Mouse (Mus musculus) adrenal gland (tissue): ENCODE data around the gene Miga2.

Source experiments
- intact Hi-C: fragments of 180-260 bp; cut with DNase I; formaldehyde crosslinking; loops from one replicate; pipeline ENCODE4 v1.15.1; 2025
- long read RNA-seq, 2 experiments: library from polyadenylated mRNA; unstranded; transcript quantifications; one replicate each; pipeline ENCODE4 v2.0.0; 2020; ENCODE audit warnings: borderline replicate concordance in 1 of 2; ENCODE audit not compliant: insufficient replicate concordance in 1 of 2

Miga2 gene
- long read RNA-seq, experiment 1, transcript Miga2-201 (16 exons, 3,381 nt): major isoform, 6 of 8 reads
- long read RNA-seq, experiment 1, partial matches to known transcripts: 1 of 8 reads
- long read RNA-seq, experiment 1, other reads (novel, unspliced or antisense): 1 of 8 reads
- long read RNA-seq, experiment 2, transcript Miga2-201 (16 exons, 3,381 nt): major isoform, 5 of 14 reads
- long read RNA-seq, experiment 2, partial matches to known transcripts: 2 of 14 reads
- long read RNA-seq, experiment 2, other reads (novel, unspliced or antisense): 6 of 14 reads

DNA sequence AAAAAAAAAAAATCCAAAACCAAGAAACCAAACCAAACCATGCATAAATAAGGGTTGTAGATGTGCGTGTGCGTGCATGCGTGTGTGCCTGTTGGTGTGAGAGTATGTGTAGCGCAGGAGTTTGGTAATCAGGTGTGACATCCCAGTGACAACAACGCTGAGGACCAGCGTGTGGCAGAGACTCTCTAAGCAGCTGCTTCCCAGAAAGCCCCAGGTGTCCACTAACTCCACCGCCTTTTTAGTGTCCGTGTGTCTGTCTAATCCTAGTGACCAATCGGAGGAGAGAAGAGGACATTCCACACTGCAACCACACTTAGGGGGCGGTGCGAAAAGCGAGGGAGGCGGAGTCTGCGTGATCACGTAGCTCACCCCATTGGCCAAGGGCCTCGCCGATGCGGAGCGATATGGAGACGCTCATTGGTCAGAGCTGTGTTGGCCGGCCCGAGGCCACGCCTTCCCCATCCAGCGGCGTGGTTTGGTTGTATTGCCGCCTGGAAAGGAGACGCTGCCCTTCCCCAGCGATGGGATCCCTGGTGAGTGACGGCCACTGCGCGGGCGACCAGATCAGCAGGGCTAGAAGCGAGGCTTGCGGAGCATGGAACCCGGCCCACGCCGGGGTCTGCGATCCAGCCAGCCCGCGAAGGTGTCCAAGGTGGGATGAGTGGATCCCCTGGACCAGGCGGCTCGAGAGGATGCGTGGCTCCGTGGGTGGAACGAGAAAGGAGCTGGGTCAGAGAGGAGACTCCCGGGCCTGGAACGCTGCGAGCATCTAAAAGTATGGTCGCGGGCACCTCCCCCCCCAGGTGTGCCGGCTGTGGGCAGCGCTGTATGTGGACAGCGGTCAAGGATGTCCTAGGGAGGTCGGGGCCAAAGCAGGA is at the start of gene Miga2:
TSS of gene Miga2 (plus strand) at position 461 of the 878 bp plus-strand sequence.
- intact Hi-C loops: no loop called here

- intact Hi-C loops: no loop called here
These were observed 47.9 kb upstream of the Miga2 start for GRCm38 (mm10) chr2:30316136-30316535.

DNA sequence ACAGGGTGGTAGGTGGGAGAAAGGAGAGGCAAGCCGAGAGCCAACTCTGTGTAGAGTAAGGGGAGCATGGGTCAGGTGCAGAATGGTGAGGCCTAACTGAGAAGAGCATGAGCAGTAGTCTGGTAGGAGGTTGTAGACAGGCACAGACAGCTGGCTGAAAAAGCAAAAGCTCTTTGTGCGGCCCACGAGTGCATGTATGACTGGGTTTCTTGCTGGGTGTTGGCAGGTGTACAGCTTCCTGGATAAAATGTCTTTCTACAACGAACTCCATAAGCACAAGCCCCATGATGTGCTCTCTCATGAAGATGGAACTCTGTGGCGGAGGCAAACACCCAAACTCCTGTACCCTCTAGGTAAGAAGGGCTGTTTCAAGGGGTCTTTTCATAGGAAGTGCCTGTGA is 47.1 kb upstream of the Miga2 start:
- intact Hi-C loops: no loop called here

- intact Hi-C loops: no loop called here
These were observed 44.8 kb upstream of the Miga2 start for GRCm38 (mm10) chr2:30319260-30319659.

DNA sequence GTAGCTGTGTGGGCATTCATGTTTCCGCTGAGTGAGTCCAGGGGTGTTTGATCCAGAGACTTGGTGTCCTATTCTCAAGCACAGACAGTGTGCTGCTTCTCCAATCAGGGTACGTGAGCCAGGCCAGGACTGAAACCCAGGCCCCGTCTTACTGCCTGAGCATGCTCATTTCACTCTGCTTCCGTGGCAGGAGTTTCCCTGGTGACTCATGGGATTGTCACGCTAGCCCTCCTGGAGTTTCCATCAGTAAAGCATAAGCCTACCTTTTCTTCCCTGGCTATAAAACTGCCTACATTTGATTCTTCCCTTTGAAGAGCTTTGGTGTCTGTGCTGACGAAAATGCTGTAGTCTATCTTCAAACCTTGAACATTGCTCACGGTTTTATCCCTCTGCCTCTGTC is 40.9 kb upstream of the Miga2 start:
- intact Hi-C loops: no loop called here

DNA sequence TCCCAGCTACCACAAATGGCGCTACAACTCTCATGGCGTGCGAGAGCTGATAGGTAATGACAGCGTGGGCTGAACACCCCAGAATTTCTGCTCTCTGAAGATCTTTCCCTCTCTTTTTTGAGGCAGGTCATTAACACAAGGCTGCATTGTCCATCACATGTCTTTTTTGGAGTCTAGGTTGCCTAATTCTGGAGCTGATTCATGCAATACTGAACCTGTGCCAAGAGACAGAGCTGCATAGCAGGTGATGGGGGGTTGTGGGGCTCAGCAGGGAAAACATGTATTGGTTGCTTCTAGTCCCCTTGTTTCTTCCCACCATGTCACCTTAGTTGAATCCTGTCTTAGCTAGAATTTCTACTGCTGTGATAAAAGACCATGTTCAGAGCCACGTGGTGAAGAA is 38.7 kb upstream of the Miga2 start:
- intact Hi-C loops: no loop called here

GRCm38 (mm10) chr2:30327276-30327675 is 36.8 kb upstream of the Miga2 start:
- intact Hi-C loops: no loop called here

DNA sequence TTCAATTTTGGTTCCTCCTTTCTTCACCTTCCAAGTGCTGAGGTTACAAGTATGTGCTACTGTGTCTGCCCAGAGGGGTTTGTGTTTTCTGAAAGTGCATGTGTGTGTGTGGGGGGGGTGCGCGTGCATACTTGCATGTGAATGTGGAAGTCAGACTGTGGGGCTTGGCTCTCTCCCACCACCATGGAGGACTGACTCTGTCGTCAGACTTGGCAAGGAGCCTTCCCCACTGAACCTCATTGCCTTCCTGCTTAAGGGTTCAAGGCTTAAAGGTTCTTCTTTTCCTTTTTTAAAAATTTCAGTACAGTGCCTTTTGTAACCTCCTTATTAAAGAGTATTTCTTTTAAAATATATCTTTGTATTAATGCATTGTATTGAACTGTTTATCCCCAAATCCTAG is 35.2 kb upstream of the Miga2 start:
- intact Hi-C loops: no loop called here

DNA sequence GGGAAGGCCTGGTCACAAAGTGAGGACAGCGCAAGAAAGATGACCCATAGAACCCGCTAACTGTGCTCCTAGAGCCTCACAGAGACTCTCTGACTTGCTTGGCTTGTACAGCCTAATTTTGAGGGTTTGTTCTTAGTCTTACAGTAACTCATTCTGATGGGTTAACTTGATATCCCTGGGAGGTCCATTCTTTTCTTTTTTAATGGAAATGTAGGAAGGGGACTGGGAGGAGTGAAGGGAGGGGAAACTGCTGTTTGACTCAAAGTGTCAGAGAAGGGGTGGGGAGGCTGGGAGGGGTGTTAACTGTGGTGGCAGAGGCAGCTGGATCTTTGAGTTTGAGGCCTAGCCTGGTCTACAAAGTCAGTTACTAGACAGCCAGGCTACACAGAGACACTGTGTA is 28.7 kb upstream of the Miga2 start:
- intact Hi-C loops: no loop called here

DNA sequence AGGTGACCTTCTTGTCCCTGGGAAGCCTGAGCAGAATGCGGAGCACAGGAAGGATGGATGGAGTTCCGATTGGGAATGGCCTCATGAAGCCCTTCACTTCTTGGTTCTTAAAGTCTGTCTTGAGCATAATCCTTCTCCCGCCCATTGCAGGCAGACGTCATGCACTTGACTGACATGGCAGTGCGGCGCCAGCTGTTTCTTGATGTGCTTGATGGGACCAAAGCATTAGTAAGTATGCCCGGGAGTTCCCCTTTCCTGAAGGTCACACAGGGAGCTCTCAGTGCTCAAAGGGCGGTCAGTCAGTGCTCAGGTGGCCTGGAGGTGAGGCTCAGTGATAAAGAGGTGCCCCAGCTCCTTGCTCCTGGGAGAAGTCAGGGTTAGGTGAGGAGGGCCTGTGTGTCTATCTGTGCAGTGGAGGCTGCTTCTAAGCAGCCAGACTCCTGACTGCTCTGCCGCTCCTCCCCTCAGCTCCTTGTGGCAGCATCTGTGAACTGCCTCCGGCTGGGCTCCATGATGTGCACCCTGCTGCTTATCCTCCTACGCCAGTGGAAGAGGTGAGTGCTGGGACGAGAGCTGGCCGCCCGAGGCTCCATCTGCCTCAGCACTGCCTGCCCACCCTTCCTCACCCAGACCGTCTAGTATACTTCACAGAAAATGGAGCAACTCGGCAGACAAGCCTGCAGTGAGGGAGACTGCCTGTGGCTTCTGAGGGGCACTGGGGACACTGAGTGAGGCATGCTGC is 27.7 kb upstream of the Miga2 start:
- intact Hi-C loops: no loop called here

GRCm38 (mm10) chr2:30337179-30337578 is 26.9 kb upstream of the Miga2 start:
- intact Hi-C loops: no loop called here

GRCm38 (mm10) chr2:30342061-30342460 is 22.0 kb upstream of the Miga2 start:
- intact Hi-C loops: no loop called here

DNA sequence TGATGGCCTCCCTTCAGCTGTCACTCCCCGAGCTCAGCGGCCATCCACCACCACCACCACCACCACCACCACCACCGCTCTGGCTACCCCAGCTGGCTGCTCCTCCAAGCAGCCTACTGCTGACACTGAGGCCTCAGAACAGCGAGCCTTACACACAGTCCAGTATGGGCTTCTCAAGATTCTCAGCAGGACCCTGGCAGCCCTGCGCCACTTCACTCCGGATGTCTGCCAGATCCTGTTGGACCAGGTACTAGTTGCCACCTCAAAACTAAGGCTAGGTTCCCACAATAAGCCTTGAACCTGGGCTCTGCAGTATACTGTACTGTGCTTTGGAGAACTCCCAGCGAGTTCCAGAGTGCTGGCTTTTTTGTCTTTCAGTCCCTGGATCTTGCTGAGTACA is 21.5 kb upstream of the Miga2 start:
- intact Hi-C loops: no loop called here

- intact Hi-C loops: no loop called here
These were observed 20.4 kb upstream of the Miga2 start for GRCm38 (mm10) chr2:30343601-30344137.

DNA sequence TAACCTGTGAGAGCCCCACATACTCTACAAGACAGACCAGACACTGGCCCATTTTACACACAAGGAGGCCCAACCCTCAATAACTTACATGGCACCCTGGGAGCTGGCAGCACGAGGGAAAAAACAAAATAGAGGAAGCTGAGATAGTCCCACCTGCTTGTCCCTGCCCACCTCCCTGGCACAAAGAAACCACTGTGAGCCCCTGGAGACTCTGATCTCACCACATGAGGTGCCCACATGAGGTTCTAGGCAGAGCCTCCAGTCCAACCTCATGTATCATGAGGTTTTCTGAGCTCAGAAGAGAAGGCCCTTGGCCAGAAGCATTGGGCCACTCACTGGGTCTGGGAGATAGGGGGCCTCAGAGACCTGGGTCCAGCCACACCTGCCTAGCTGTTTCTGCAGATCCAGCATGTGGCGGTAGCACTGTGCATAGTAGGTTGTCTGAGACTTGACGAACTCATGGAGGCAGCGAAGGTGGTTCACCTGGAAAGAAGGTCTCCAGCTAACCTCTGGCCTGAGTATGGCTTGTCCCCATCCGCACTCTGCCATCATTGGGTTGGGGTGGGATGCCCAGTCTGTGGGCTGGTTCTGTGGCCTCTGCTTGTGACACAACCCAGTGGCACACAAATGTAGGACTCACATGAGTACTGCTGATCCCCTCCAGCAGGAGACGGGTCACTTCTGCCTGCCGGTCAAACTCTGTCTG is 17.9 kb upstream of the Miga2 start:
- intact Hi-C loops: no loop called here

DNA sequence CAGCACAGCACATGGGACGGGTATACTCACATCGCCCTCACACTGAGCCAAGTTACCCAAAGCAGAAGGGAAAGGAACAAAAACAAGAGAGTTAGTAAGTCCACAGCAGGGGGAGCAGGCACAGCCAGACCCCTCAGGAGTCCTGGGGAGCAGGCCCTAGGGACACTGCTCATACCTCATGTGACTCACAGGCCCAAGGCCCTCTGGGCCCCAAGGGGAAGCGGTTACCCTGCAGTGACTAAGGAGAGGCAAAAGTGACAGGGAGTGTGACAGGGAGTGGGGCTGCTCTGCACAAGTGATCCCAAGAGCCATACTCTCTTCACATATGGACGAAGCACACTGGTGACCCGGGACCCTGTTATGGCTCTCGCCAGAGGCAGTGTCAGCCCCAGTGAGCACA is 14.8 kb upstream of the Miga2 start:
- intact Hi-C loops: no loop called here

DNA sequence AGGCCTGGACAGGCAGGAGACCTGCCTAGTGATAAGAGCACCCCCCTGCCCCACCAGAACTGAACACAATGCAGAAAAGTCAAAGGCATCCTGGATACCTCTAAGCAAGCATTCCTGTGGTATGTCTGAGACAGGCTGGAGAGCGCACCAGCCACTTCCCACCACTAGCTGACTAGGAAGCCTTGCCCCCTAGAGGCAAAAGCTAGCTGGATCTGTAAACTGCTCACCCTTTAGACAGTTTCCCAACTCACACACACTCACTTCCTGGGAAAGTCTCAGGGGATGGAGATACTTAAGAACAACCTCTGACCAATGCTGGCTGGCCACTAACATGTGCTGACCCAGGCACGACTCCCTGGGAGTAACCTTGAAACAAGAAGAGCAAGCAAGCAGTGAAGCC is 12.9 kb upstream of the Miga2 start:
- intact Hi-C loops: no loop called here

- intact Hi-C loops: no loop called here
These were observed 8.2 kb upstream of the Miga2 start for GRCm38 (mm10) chr2:30355861-30356260.

GRCm38 (mm10) chr2:30356266-30356665 is 7.8 kb upstream of the Miga2 start:
- intact Hi-C loops: no loop called here

- intact Hi-C loops: no loop called here
These were observed 7.1 kb upstream of the Miga2 start for GRCm38 (mm10) chr2:30356906-30357305.
